Mouse (Mus musculus) lung, postnatal 0 days (tissue): ENCODE measurements around the gene Inpp5a.
A peak's percentile ranks its signal among the peaks of the same experiment; 100 is the strongest.

Experiments
- CTCF ChIP-seq: IDR thresholded peaks from 2 replicates; pipeline ENCODE4 v1.5.1; 2016; ENCODE audit warnings: antibody characterized with exemption, mild to moderate bottlenecking
- EP300 ChIP-seq: IDR thresholded peaks from 2 replicates; pipeline ENCODE4 v1.6.1; 2016; ENCODE audit warnings: antibody characterized with exemption, mild to moderate bottlenecking, control low read depth

DNA sequence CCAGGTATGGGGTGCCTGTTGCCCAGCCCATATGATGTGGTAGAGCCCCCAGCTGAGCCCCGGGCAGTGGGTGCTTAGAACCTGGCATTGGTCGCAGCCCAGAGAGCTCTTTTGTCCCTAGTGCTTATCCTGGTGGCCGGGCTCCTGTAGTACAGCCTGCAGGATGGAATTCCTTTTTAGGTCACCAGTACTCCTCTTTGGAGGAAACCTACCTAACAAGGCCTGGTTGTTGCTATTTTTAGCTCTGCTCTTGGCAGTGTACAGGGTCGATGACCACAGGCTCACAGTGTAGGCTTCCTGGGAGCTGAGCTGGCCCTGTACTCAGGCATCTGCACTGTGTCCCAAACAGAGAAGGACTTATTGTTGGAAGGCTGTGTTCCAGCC is 79.0 kb downstream of the Inpp5a start:
- TF ChIP-seq EP300 (no peak), CTCF (peak; percentile 35)
